Mouse (Mus musculus) lung, embryonic 15.5 days (tissue): ENCODE measurements around the gene Cyp2s1. TPM values are rescaled to one million over a fixed set of nuclear protein-coding genes. Genes with fewer than 3 reads are reported as not detected.
"Not testable (repeated sequence)": the region's sequence is repeated elsewhere in the genome, so short reads cannot be mapped to it uniquely, and the experiment has no call there.

Source experiments
- ATAC-seq: fragments of 200-750 bp; cut with Nextera tagmentation; 2 replicates; pipeline ENCODE4 v1.8.0; 2017; ENCODE audit warnings: moderate number of reproducible peaks, borderline replicate concordance; ENCODE audit not compliant: low FRiP score, low TSS enrichment; ENCODE audit errors: extremely low read depth
- H3K27ac ChIP-seq: fragments of 300-500 bp; sonication (generic); 2 replicates; pipeline ENCODE4 v1.5.1; 2015; ENCODE audit warnings: moderate library complexity, mild to moderate bottlenecking, inconsistent platforms
- H3K27me3 ChIP-seq: fragments of 300-500 bp; sonication (generic); 2 replicates; pipeline ENCODE4 v1.6.1; 2015; ENCODE audit warnings: inconsistent platforms
- H3K36me3 ChIP-seq: fragments of 300-500 bp; sonication (generic); 2 replicates; pipeline ENCODE4 v1.6.1; 2015; ENCODE audit warnings: inconsistent platforms
- H3K4me1 ChIP-seq: fragments of 300-500 bp; sonication (generic); 2 replicates; pipeline ENCODE4 v1.6.1; 2015; ENCODE audit warnings: inconsistent platforms
- H3K4me2 ChIP-seq: fragments of 300-500 bp; sonication (generic); 2 replicates; pipeline ENCODE4 v1.6.1; 2015; ENCODE audit warnings: inconsistent platforms, mild to moderate bottlenecking, moderate library complexity
- H3K4me3 ChIP-seq: fragments of 300-500 bp; sonication (generic); 2 replicates; pipeline ENCODE4 v1.5.1; 2015; ENCODE audit warnings: mild to moderate bottlenecking, inconsistent platforms
- H3K9ac ChIP-seq: fragments of 300-500 bp; sonication (generic); 2 replicates; pipeline ENCODE4 v1.6.1; 2015; ENCODE audit warnings: inconsistent platforms
- H3K9me3 ChIP-seq: fragments of 300-500 bp; sonication (generic); 2 replicates; pipeline ENCODE4 v1.6.1; 2016; ENCODE audit warnings: inconsistent platforms
- WGBS: fragments of 180-500 bp; shearing (Covaris S2); methylation state at CpG from one replicate; pipeline ENCODE4 v1.1.7; 2015; 5-methylcytosine and 5-hydroxymethylcytosine counted together
- polyA plus RNA-seq: library from polyadenylated mRNA; unstranded; fragments of >200 nt; fragmentation: Nextera tagmentation; extraction: Ambion mirVana; gene quantifications from 2 replicates; pipeline ENCODE4 v1.2.1, GENCODE M21; 2015

The Cyp2s1 gene
- polyA plus RNA-seq, 1 experiment from 2014 or later, result 11.4 TPM

DNA sequence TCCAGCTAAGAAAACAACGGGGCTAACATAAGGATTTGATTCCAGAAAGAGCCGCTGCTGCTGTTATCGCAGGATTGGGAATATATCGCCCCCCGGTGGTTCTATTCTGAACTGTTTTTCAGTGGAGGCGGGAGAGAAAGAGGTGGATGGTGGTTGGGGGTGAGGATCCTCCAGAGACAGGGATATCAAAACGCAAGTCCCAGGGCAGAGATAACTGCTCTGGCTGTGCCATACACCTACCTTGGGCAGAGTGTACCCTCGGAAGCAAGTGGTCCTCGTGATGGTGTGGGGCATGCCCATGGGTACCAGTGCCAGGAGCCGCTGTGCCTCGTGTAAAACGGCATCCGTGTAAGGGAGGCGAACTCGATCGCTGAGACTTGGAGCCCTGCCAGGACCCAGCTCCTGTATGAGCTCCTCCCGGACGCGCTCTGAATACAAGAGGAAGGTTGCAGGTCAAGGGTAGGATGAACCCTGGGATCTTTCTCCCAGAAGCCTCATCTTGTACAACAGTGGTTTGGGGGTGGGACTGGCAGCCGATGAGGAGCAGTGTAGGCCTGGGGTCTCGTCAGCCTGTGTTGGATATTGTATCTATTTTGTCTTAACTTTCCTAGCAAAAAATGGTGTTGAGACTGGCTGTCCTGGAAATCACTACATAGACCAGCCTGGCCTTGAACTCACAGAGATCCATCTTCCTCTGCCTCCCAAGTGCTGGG lies 10.9 kb downstream of the Cyp2s1 start:
- Histone ChIP-seq H3K4me3 (peak overlapping the region; percentile 24), H3K36me3 (no peaks in the 10 kb centered on the region), H3K9ac (peak overlapping the region; percentile 47), H3K4me2 (peak overlapping the region; percentile 51), H3K9me3 (no peaks in the 10 kb centered on the region), H3K4me1 (peaks cover 18% of the 10 kb centered on the region), H3K27ac (no peak overlapping the region), H3K27me3 (no peaks in the 10 kb centered on the region)
- 13% methylated on average over 21 of the region's 21 CpGs for WGBS
- peak; percentile 24; the same call in 1 of the 2 replicates for ATAC-seq

DNA sequence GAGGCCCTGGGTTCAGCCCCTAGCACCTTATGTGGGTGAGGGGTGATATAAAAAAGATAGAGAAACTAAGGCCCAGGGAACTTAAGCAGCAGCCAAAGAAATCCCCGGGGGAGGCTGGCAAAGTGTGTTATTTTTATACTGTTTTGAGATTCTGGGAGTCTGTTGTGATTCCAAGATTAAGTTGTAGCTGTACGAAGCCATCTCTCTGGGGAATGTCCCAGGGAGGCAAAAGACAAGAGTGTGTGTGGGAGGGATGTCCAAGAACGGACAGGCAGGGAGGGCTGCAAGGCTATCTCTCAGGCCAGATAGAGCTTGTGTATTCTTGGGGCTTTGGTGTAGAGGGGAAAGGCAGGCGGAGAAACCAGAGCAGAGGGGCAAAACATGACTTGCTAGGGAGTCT lies 11.9 kb downstream of the Cyp2s1 start:
- Histone ChIP-seq H3K9ac (no peak overlapping the region), H3K36me3 (no peaks in the 10 kb centered on the region), H3K4me2 (no peak overlapping the region), H3K4me1 (peaks cover 18% of the 10 kb centered on the region), H3K27me3 (no peaks in the 10 kb centered on the region), H3K9me3 (no peaks in the 10 kb centered on the region), H3K27ac (no peak overlapping the region), H3K4me3 (no peak overlapping the region)
- no peak for ATAC-seq
- WGBS, result 69% methylated on average over 4 of the region's 4 CpGs

GRCm38 (mm10) chr7:25803460-25803859 lies 13.3 kb downstream of the Cyp2s1 start:
- Histone ChIP-seq H3K4me3 (no peak overlapping the region), H3K9ac (no peak overlapping the region), H3K27me3 (no peaks in the 10 kb centered on the region), H3K9me3 (no peaks in the 10 kb centered on the region), H3K4me1 (peaks cover 18% of the 10 kb centered on the region), H3K36me3 (no peaks in the 10 kb centered on the region), H3K27ac (no peak overlapping the region), H3K4me2 (no peak overlapping the region)
- WGBS, result 68% methylated on average over 13 of the region's 13 CpGs
- ATAC-seq, result no peak

DNA sequence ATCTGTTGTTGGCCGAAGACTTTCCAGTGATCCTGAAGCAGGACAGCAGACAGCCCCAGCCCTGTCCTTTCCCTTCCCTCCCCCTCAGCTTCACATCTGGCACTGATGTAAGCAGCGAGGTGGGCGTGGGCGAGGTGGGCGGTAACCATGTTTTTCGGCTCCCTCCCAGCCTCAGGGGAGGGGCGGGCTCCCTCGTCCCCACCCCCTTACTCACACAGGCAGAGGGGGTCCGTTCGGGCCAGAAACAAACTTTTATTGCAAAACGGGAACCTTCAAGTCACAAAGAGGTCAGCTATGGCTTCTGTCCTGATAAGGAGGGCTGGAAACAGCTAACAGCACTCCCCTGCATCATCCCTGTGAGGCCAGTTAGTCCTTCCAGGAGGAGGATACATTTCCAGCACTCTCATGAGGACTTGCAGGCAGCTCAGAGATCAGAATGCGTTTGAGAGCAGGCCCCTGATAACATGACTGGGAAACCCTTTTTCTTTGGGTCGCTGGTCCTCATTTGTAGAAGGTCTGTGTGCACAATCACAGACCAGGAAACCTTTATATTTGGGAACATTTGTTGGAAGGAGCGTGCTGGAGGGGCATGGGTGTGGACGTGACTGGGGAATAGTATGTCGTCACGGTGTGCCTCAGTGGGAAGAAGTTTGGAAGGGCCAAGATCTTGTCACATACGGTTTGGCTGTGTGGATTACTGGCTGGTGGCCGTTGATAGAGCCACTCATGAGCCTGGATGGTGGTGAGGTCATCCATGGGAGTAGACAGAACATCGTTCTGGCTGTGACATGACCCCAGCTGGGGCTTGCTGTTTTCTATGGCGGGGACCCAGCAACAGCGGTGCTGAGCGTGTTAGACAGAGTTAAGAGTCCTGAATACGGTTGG lies 14.2 kb downstream of the Cyp2s1 start:
- peak overlapping the region; percentile 41 for H3K4me2 ChIP-seq
- WGBS, result 24% methylated on average over 24 of the region's 24 CpGs
- H3K36me3 ChIP-seq, result no peaks in the 10 kb centered on the region
- peak overlapping the region; percentile 71 for H3K27ac ChIP-seq
- H3K4me1 ChIP-seq, result peaks cover 18% of the 10 kb centered on the region
- no peaks in the 10 kb centered on the region for H3K9me3 ChIP-seq
- peak overlapping the region; percentile 17 for H3K4me3 ChIP-seq
- ATAC-seq, result peak; percentile 86
- H3K9ac ChIP-seq, result no peak overlapping the region
- no peaks in the 10 kb centered on the region for H3K27me3 ChIP-seq

- WGBS, result 86% methylated on average over 6 of the region's 6 CpGs
- no peaks in the 10 kb centered on the region for H3K27me3 ChIP-seq
- no peak for ATAC-seq
- no peak overlapping the region for H3K4me2 ChIP-seq
- peaks cover 17% of the 10 kb centered on the region for H3K4me1 ChIP-seq
- no peak overlapping the region for H3K9ac ChIP-seq
- H3K36me3 ChIP-seq, result no peaks in the 10 kb centered on the region
- H3K9me3 ChIP-seq, result no peaks in the 10 kb centered on the region
- H3K27ac ChIP-seq, result no peak overlapping the region
- H3K4me3 ChIP-seq, result no peak overlapping the region
These were observed 15.7 kb downstream of the Cyp2s1 start for GRCm38 (mm10) chr7:25801031-25801430.

GRCm38 (mm10) chr7:25799369-25799768 lies 17.3 kb downstream of the Cyp2s1 start:
- H3K4me3 ChIP-seq, result no peak overlapping the region
- no peaks in the 10 kb centered on the region for H3K27me3 ChIP-seq
- no peak overlapping the region for H3K27ac ChIP-seq
- no peak overlapping the region for H3K4me2 ChIP-seq
- no peaks in the 10 kb centered on the region for H3K9me3 ChIP-seq
- no peak overlapping the region for H3K9ac ChIP-seq
- no peaks in the 10 kb centered on the region for H3K36me3 ChIP-seq
- WGBS, result 61% methylated on average over 1 of the region's 1 CpGs
- H3K4me1 ChIP-seq, result peaks cover 13% of the 10 kb centered on the region
- ATAC-seq, result no peak

- Histone ChIP-seq H3K9ac (no peak overlapping the region), H3K9me3 (no peaks in the 10 kb centered on the region), H3K27ac (no peak overlapping the region), H3K4me3 (no peak overlapping the region), H3K27me3 (no peaks in the 10 kb centered on the region), H3K4me1 (peaks cover 13% of the 10 kb centered on the region), H3K36me3 (no peaks in the 10 kb centered on the region), H3K4me2 (no peak overlapping the region)
- 77% methylated on average over 2 of the region's 2 CpGs for WGBS
- no peak for ATAC-seq
These were observed 18.2 kb downstream of the Cyp2s1 start for GRCm38 (mm10) chr7:25798540-25798939.

DNA sequence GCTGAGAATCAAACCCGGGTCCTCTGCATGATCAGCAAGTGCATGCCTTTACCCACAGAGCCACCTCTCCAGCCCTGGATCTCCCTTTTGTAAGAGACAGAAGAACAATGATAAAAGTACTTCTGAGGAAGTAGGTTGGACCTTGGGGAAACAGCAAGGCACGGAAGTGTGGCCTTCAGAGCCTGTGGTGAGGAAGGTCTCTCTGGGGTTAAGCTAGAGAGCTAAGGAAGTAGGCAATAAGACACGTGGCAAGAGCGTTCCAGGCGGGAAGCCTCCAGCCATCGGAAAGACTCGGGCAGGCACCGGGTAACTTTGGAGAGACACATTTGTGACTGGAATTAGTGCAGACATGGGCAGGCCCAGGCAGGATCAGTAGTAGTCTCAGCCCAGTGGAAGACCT lies 21.9 kb downstream of the Cyp2s1 start:
- Histone ChIP-seq H3K9me3 (no peaks in the 10 kb centered on the region), H3K27me3 (no peaks in the 10 kb centered on the region), H3K4me3 (no peak overlapping the region), H3K4me2 (no peak overlapping the region), H3K4me1 (peaks cover 5% of the 10 kb centered on the region; the same call in 1 of the 2 replicates), H3K36me3 (no peaks in the 10 kb centered on the region), H3K9ac (no peak overlapping the region), H3K27ac (no peak overlapping the region)
- ATAC-seq, result no peak
- 79% methylated on average over 8 of the region's 8 CpGs for WGBS

GRCm38 (mm10) chr7:25793679-25794078 lies 23.0 kb downstream of the Cyp2s1 start:
- H3K9me3 ChIP-seq, result no peaks in the 10 kb centered on the region
- H3K4me3 ChIP-seq, result no peak overlapping the region
- H3K27ac ChIP-seq, result no peak overlapping the region
- H3K4me1 ChIP-seq, result peaks cover 15% of the 10 kb centered on the region
- H3K4me2 ChIP-seq, result no peak overlapping the region
- H3K36me3 ChIP-seq, result no peaks in the 10 kb centered on the region
- WGBS, result 44% methylated on average over 3 of the region's 3 CpGs
- no peak overlapping the region for H3K9ac ChIP-seq
- ATAC-seq, result no peak
- no peaks in the 10 kb centered on the region for H3K27me3 ChIP-seq

- H3K9me3 ChIP-seq, H3K27ac ChIP-seq, H3K36me3 ChIP-seq, H3K9ac ChIP-seq, ATAC-seq, H3K27me3 ChIP-seq, H3K4me3 ChIP-seq, H3K4me2 ChIP-seq: not testable (repeated sequence)
- peaks cover 22% of the 10 kb centered on the region for H3K4me1 ChIP-seq
- WGBS, result 59% methylated on average over 9 of the region's 9 CpGs
These were observed 23.7 kb downstream of the Cyp2s1 start for GRCm38 (mm10) chr7:25792966-25793365.

GRCm38 (mm10) chr7:25790615-25791014 lies 26.1 kb downstream of the Cyp2s1 start:
- Histone ChIP-seq H3K27me3 (no peaks in the 10 kb centered on the region), H3K9me3 (no peaks in the 10 kb centered on the region), H3K9ac (no peak overlapping the region), H3K4me3 (no peak overlapping the region), H3K4me1 (peaks cover 31% of the 10 kb centered on the region), H3K36me3 (no peaks in the 10 kb centered on the region), H3K4me2 (no peak overlapping the region), H3K27ac (no peak overlapping the region)
- WGBS, result 45% methylated on average over 8 of the region's 8 CpGs
- ATAC-seq, result no peak

GRCm38 (mm10) chr7:25789129-25789440 lies 27.6 kb downstream of the Cyp2s1 start:
- 18% methylated on average over 3 of the region's 3 CpGs for WGBS
- Histone ChIP-seq H3K27me3 (no peaks in the 10 kb centered on the region), H3K36me3 (no peaks in the 10 kb centered on the region), H3K4me2 (peak overlapping the region; percentile 87), H3K27ac (no peak overlapping the region), H3K4me3 (peak overlapping the region; percentile 59), H3K9me3 (no peaks in the 10 kb centered on the region), H3K4me1 (peaks cover 31% of the 10 kb centered on the region), H3K9ac (peak overlapping the region; percentile 60; the same call in 1 of the 2 replicates)
- 0 out of 2 replicates have a peak, but pooled peaks have one; percentile 4 for ATAC-seq
